Mouse (Mus musculus) forebrain, embryonic 11.5 days (tissue): ENCODE measurements at regions not wholly inside any gene's neighbourhood (a gene's known extent, or its start where the extent isn't known, plus 50 kb on each side); places are given as distances from the start of the nearest gene placed in this dataset.

Experiments
- ATAC-seq: fragments of 200-750 bp; cut with Nextera tagmentation; replicated peaks from 2 replicates; pipeline ENCODE4 v1.8.0; 2017; ENCODE audit warnings: moderate TSS enrichment; ENCODE audit not compliant: low FRiP score
- DNase-seq: peaks from one replicate; pipeline ENCODE4 v3.0.0-alpha.2; 2017; ENCODE audit warnings: low spot score
- H3K27ac ChIP-seq: fragments of 300-500 bp; sonication (generic); 2 replicates; pipeline ENCODE4 v1.5.1; 2014; ENCODE audit warnings: low read depth, low read length
- H3K27me3 ChIP-seq: fragments of 300-500 bp; sonication (generic); 2 replicates; pipeline ENCODE4 v1.6.1; 2014; ENCODE audit warnings: mild to moderate bottlenecking, low read length, mixed read lengths; ENCODE audit not compliant: control insufficient read depth, insufficient read depth
- H3K36me3 ChIP-seq: fragments of 300-500 bp; sonication (generic); 2 replicates; pipeline ENCODE4 v1.6.1; 2014; ENCODE audit warnings: mild to moderate bottlenecking, low read length, moderate library complexity, mixed read lengths; ENCODE audit not compliant: control insufficient read depth, insufficient read depth
- H3K4me1 ChIP-seq: fragments of 300-500 bp; sonication (generic); replicated peaks from 2 replicates; pipeline ENCODE4 v1.6.1; 2014; ENCODE audit warnings: low read length, mixed read lengths; ENCODE audit not compliant: control insufficient read depth, insufficient read depth
- H3K4me2 ChIP-seq: fragments of 300-500 bp; sonication (generic); 2 replicates; pipeline ENCODE4 v1.6.1; 2014; ENCODE audit warnings: low read depth, mild to moderate bottlenecking, low read length, moderate library complexity, mixed read lengths; ENCODE audit not compliant: severe bottlenecking
- H3K4me3 ChIP-seq: fragments of 300-500 bp; sonication (generic); 2 replicates; pipeline ENCODE4 v1.5.1; 2014; ENCODE audit warnings: low read depth, low read length
- H3K9ac ChIP-seq: fragments of 300-500 bp; sonication (generic); 2 replicates; pipeline ENCODE4 v1.6.1; 2014; ENCODE audit warnings: low read length
- H3K9me3 ChIP-seq: fragments of 300-500 bp; sonication (generic); 2 replicates; pipeline ENCODE4 v1.6.1; 2016; ENCODE audit warnings: low read length, mixed read lengths; ENCODE audit not compliant: control insufficient read depth
- WGBS: fragments of 180-500 bp; shearing (Covaris S2); extraction: QIAGEN DNeasy Blood & Tissue Kit; methylation state at CpG from one replicate; pipeline ENCODE4 v1.1.7; 2014; 5-methylcytosine and 5-hydroxymethylcytosine counted together

- Histone ChIP-seq H3K36me3 (no peaks in the 10 kb centered on the region), H3K27ac (no peak overlapping the region), H3K4me1 (peaks cover 4% of the 10 kb centered on the region; the same call in 1 of the 2 replicates), H3K4me3 (no peak overlapping the region), H3K27me3 (no peaks in the 10 kb centered on the region), H3K9ac (no peak overlapping the region), H3K9me3 (no peaks in the 10 kb centered on the region), H3K4me2 (no peak overlapping the region)
- ATAC-seq: peak; percentile 53
- WGBS: 23% methylated on average over 3 of the region's 3 CpGs
- DNase-seq: peak; percentile 53
These were observed 197.9 kb upstream of the Cdh11 start for GRCm38 (mm10) chr8:102983220-102983909.

DNA sequence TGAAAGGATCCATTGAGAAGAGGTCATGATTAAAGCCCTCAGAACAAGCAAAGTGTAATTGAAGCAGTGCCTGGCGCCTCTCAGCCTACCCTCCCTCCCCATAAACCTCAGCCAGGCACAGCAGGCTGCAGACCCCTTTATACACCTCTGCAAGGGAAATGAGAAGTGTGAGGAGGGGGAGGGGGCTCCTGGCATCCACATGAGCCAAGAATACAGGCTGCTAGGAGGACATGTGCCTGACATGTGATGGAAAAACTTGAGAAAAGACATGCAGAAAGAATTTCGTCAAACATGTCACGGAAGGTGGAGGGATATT is 198.4 kb upstream of the Cdh11 start:
- Histone ChIP-seq H3K27me3 (no peaks in the 10 kb centered on the region), H3K4me3 (no peak overlapping the region), H3K27ac (no peak overlapping the region), H3K9ac (no peak overlapping the region), H3K9me3 (no peaks in the 10 kb centered on the region), H3K36me3 (no peaks in the 10 kb centered on the region), H3K4me2 (no peak overlapping the region), H3K4me1 (peaks cover 4% of the 10 kb centered on the region; the same call in 1 of the 2 replicates)
- 41% methylated on average over 3 of the region's 3 CpGs for whole genome bisulfite sequencing
- ATAC-seq (peak; percentile 90), DNase-seq (peak; percentile 69)

- H3K27ac ChIP-seq: no peak overlapping the region
- 75% methylated on average over 2 of the region's 2 CpGs for WGBS
- no peak overlapping the region for H3K9ac ChIP-seq
- no peaks in the 10 kb centered on the region for H3K9me3 ChIP-seq
- H3K4me1 ChIP-seq: no peaks in the 10 kb centered on the region; the same call in 1 of the 2 replicates
- H3K27me3 ChIP-seq: no peaks in the 10 kb centered on the region
- no peak overlapping the region for H3K4me3 ChIP-seq
- H3K36me3 ChIP-seq: no peaks in the 10 kb centered on the region
- ATAC-seq (no peak), DNase-seq (no peak)
- no peak overlapping the region for H3K4me2 ChIP-seq
These were observed 222.0 kb upstream of the Cdh11 start for GRCm38 (mm10) chr8:103007284-103007984.

DNA sequence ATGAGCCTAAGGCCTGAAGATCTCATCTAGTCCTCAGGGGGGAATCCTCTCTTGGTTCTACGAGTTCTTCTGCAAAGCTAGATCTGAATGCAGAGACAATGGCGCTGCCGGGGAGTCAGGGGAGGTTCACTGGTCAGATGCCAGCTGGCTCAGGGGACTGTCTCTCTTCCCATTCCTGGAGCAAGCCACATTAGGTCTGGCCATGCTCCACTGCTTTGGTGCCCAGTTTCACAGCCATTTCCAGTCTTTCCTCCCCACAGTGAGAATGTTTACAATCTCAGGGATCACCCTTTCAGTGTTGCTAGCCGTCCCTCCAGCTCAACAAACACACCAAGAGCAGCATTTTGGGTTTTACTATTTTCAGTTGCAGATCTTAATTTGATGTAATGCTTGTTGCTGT is 233.7 kb upstream of the Cdh11 start:
- Histone ChIP-seq H3K9me3 (no peaks in the 10 kb centered on the region), H3K36me3 (no peaks in the 10 kb centered on the region), H3K4me3 (no peak overlapping the region), H3K9ac (no peak overlapping the region), H3K4me1 (no peaks in the 10 kb centered on the region), H3K27ac (no peak overlapping the region), H3K27me3 (no peaks in the 10 kb centered on the region), H3K4me2 (no peak overlapping the region)
- 82% methylated on average over 4 of the region's 4 CpGs for WGBS
- DNase-seq (no peak), ATAC-seq (no peak)

GRCm38 (mm10) chr8:103023237-103023636 is 237.8 kb upstream of the Cdh11 start:
- no peak overlapping the region for H3K4me3 ChIP-seq
- no peaks in the 10 kb centered on the region for H3K9me3 ChIP-seq
- DNase-seq (no peak), ATAC-seq (no peak)
- no peak overlapping the region for H3K27ac ChIP-seq
- no peak overlapping the region for H3K9ac ChIP-seq
- no peaks in the 10 kb centered on the region for H3K27me3 ChIP-seq
- H3K36me3 ChIP-seq: no peaks in the 10 kb centered on the region
- H3K4me1 ChIP-seq: no peaks in the 10 kb centered on the region
- 67% methylated on average over 1 of the region's 1 CpGs for WGBS
- H3K4me2 ChIP-seq: no peak overlapping the region

DNA sequence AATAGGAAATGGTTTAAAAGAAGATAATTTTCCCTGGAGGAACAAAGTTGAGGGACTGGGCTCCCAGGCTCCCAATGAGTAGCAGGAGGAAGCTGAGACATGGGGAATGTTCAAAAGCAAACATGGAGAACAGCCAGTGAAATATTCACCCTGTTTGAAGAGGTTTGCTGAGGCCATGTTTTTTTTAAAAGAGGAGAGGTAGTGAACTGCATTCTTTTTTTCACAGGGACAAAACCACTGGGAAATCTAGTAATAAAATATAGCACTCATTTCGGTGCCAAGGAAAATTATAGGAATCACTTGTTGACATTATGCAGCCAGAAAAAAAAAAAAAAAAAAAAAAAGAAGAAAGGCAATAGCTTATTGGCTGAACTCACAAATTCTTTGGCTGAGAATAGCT is 246.3 kb upstream of the Cdh11 start:
- H3K4me1 ChIP-seq: no peaks in the 10 kb centered on the region
- no peaks in the 10 kb centered on the region for H3K27me3 ChIP-seq
- no peaks in the 10 kb centered on the region for H3K36me3 ChIP-seq
- no peak for DNase-seq
- no peaks in the 10 kb centered on the region for H3K9me3 ChIP-seq
- H3K4me2 ChIP-seq: no peak overlapping the region
- 75% methylated on average over 1 of the region's 1 CpGs for WGBS
- no peak overlapping the region for H3K27ac ChIP-seq
- no peak for ATAC-seq
- H3K4me3 ChIP-seq: no peak overlapping the region
- no peak overlapping the region for H3K9ac ChIP-seq

DNA sequence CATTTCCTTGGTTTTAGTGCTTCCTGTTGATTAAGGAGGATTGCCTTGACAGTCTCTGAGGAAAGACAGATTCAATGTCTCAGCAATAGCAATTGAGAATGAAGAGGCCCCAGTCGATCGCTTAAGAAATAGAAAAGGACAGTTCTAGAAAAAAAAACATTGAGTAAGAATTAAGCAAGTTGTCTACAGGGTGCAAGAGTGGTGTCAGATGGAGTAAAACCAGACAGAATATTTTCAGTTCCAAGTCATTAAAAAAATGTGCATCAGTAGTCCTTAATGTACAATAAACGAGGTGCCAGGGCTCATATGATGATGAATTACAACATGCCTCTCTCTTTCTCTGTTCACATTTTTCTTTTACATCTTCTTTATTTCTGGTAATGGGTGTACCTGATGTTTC is 248.5 kb upstream of the Cdh11 start:
- 86% methylated on average over 3 of the region's 3 CpGs for WGBS
- H3K4me3 ChIP-seq: no peak overlapping the region
- no peak overlapping the region for H3K4me2 ChIP-seq
- DNase-seq: no peak
- no peak overlapping the region for H3K27ac ChIP-seq
- no peaks in the 10 kb centered on the region for H3K9me3 ChIP-seq
- H3K9ac ChIP-seq: no peak overlapping the region
- no peak for ATAC-seq
- no peaks in the 10 kb centered on the region for H3K4me1 ChIP-seq
- no peaks in the 10 kb centered on the region for H3K36me3 ChIP-seq
- H3K27me3 ChIP-seq: no peaks in the 10 kb centered on the region

DNA sequence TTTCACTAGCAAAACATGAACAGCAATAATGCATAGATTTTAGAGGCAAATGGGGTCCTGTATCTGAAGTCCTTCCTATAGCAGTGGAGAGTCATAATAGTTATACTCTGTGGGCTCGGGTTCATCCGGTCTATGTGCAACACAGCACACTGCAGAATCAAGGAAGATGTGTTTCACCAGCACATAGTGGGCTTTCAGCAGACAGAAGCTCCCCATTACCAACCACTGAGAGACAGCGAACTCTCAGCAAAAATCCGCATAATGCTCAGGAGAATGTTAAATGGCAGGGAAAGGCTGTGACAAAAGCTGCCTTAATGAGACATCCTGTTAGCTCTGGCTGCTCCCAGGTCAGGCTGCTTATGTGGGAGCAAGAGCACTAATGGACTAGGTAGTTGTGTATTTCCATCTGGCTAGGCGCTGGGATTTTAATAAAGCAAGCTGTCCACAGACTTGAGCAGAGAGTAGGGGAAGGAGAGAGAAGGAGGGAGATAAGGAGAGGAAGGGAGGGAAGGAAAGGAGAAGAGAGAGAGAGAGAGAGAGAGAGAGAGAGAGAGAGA is 286.7 kb upstream of the Cdh11 start:
- no peak overlapping the region for H3K4me3 ChIP-seq
- no peak for DNase-seq
- H3K27ac ChIP-seq: no peak overlapping the region
- H3K4me2 ChIP-seq: no peak overlapping the region
- no peaks in the 10 kb centered on the region for H3K36me3 ChIP-seq
- no peak overlapping the region for H3K9ac ChIP-seq
- 41% methylated on average over 5 of the region's 5 CpGs for WGBS
- H3K9me3 ChIP-seq: no peaks in the 10 kb centered on the region
- ATAC-seq: peak; percentile 63; the same call in 1 of the 2 replicates
- H3K4me1 ChIP-seq: peaks cover 3% of the 10 kb centered on the region; the same call in 1 of the 2 replicates
- no peaks in the 10 kb centered on the region for H3K27me3 ChIP-seq
